Mouse (Mus musculus) midbrain, embryonic 12.5 days (tissue): ENCODE data around the gene Gm21883. TPM values are rescaled to one million over a fixed set of nuclear protein-coding genes. Genes with fewer than 3 reads are reported as not detected.
"Not testable (repeated sequence)": the region's sequence is repeated elsewhere in the genome, so short reads cannot be mapped to it uniquely, and the experiment has no call there.

Experiments used
- ATAC-seq: fragments of 200-750 bp; cut with Nextera tagmentation; 2 replicates; pipeline ENCODE4 v1.8.0; 2017; ENCODE audit warnings: low read depth, moderate TSS enrichment, moderate library complexity; ENCODE audit not compliant: low FRiP score
- H3K27ac ChIP-seq: fragments of 300-500 bp; sonication (generic); replicated peaks from 2 replicates; pipeline ENCODE4 v1.5.1; 2016; ENCODE audit warnings: mild to moderate bottlenecking
- H3K27me3 ChIP-seq: fragments of 300-500 bp; sonication (generic); 2 replicates; pipeline ENCODE4 v1.6.1; 2016; ENCODE audit warnings: mild to moderate bottlenecking
- H3K36me3 ChIP-seq: fragments of 300-500 bp; sonication (generic); 2 replicates; pipeline ENCODE4 v1.6.1; 2016
- H3K4me1 ChIP-seq: fragments of 300-500 bp; sonication (generic); 2 replicates; pipeline ENCODE4 v1.6.1; 2016
- H3K4me2 ChIP-seq: fragments of 300-500 bp; sonication (generic); replicated peaks from 2 replicates; pipeline ENCODE4 v1.6.1; 2016; ENCODE audit warnings: mild to moderate bottlenecking, moderate library complexity
- H3K4me3 ChIP-seq: fragments of 300-500 bp; sonication (generic); 2 replicates; pipeline ENCODE4 v1.5.1; 2016; ENCODE audit warnings: mild to moderate bottlenecking
- H3K9ac ChIP-seq: fragments of 300-500 bp; sonication (generic); replicated peaks from 2 replicates; pipeline ENCODE4 v1.6.1; 2016; ENCODE audit warnings: mild to moderate bottlenecking, moderate library complexity
- H3K9me3 ChIP-seq: fragments of 300-500 bp; sonication (generic); 2 replicates; pipeline ENCODE4 v1.6.1; 2016; ENCODE audit warnings: mild to moderate bottlenecking
- WGBS: fragments of 180-500 bp; shearing (Covaris S2); methylation state at CpG from one replicate; pipeline ENCODE4 v1.1.7; 2016; 5-methylcytosine and 5-hydroxymethylcytosine counted together
- polyA plus RNA-seq: library from polyadenylated mRNA; unstranded; fragments of >200 nt; fragmentation: Nextera tagmentation; extraction: Ambion mirVana; gene quantifications from 2 replicates; pipeline ENCODE4 v1.2.1, GENCODE M21; 2016

Gene Gm21883
- not detected in 2 replicates for polyA plus RNA-seq

GRCm38 (mm10) chrX:31574183-31574582 lies at the start of gene Gm21883:
TSS of gene Gm21883 (minus strand) at chrX:31574283.
- ATAC-seq, H3K4me2 ChIP-seq, H3K27me3 ChIP-seq, H3K36me3 ChIP-seq, H3K27ac ChIP-seq, H3K9ac ChIP-seq, H3K4me1 ChIP-seq, H3K9me3 ChIP-seq, H3K4me3 ChIP-seq: not testable (repeated sequence)
- WGBS: no CpG with 5 or more reads among the region's 1 CpGs

GRCm38 (mm10) chrX:31618820-31619219 lies 44.7 kb upstream of the Gm21883 start, which contains the start of gene Spin2e:
TSS of gene Spin2e (minus strand) at chrX:31618920.
- H3K27ac ChIP-seq, H3K9ac ChIP-seq, H3K4me1 ChIP-seq, H3K4me3 ChIP-seq, ATAC-seq, H3K27me3 ChIP-seq, H3K9me3 ChIP-seq, H3K36me3 ChIP-seq, H3K4me2 ChIP-seq: not testable (repeated sequence)
- WGBS: 92% methylated on average over 2 of the region's 2 CpGs

Other genes with a start within 250 kb of the Gm21883 start
- gene Btbd35f26, start 237.8 kb downstream of the Gm21883 start, polyA plus RNA-seq: not detected in 2 replicates
- gene Btbd35f19, start 190.4 kb downstream of the Gm21883 start, polyA plus RNA-seq: not detected in 2 replicates
- gene Spin2e, start 44.6 kb upstream of the Gm21883 start, polyA plus RNA-seq: not detected in 2 replicates
- not detected in 2 replicates for gene Btbd35f25, start 142.9 kb upstream of the Gm21883 start, polyA plus RNA-seq